10 mouse cellular contexts compared by ENCODE assay signal in genomic region chr9:66181126-66181825, GRCm38 (mm10). TPM values are rescaled to one million over a fixed set of nuclear protein-coding genes. Genes with fewer than 3 reads are reported as not detected.
DNase-seq lines count a peak whose midpoint lies in the region; ATAC-seq and TF ChIP-seq lines count a peak whose summit lies in the region.
"Had no signal": no experiment of that assay in that cellular context is flagged by ENCODE, and none has a peak within 500 bp of the region (broad histone marks: within the 10 kb centered on the region; RNA-seq: fewer than 3 reads in every experiment).

No protein-coding gene starts in this region.

- H3K4me2 ChIP-seq in lung, embryonic 16.5 days (ENCODE audit: low read depth, low read length): no peak overlapping the region
- no peak overlapping the region for H3K4me2 ChIP-seq in forebrain, embryonic 15.5 days (replicated peaks)

- ATAC-seq in erythroid progenitor cell, adult 5-6 weeks (replicated peaks; ENCODE audit: low FRiP score, poor library complexity, severe bottlenecking): peak; percentile 64
- peak; percentile 92 for ATAC-seq in lung, embryonic 16.5 days (ENCODE audit: low read depth)
- no peak for ATAC-seq in forebrain, embryonic 15.5 days (replicated peaks)
- ATAC-seq: forebrain, postnatal 0 days had no signal

- H3K27ac ChIP-seq in lung, embryonic 16.5 days (ENCODE audit: low read length): peak overlapping the region; percentile 51
- H3K27ac ChIP-seq in left cerebral cortex, adult 2 months: no peak overlapping the region
- no peak overlapping the region for H3K27ac ChIP-seq in forebrain, embryonic 15.5 days (replicated peaks)

- no peaks in the 10 kb centered on the region for H3K9me3 ChIP-seq in lung, embryonic 16.5 days (ENCODE audit: control insufficient read depth, low read length)
- H3K9me3 ChIP-seq in forebrain, embryonic 15.5 days: no peaks in the 10 kb centered on the region

- H3K36me3 ChIP-seq in lung, embryonic 16.5 days (ENCODE audit: control insufficient read depth, insufficient read depth, low read length): no peaks in the 10 kb centered on the region
- H3K36me3 ChIP-seq in forebrain, embryonic 15.5 days: no peaks in the 10 kb centered on the region

- DNase-seq in 3T3-L1 (ENCODE audit: low read depth, low spot score) (peak; percentile 17), ES-CJ7 (ENCODE audit: low read depth, low spot score) (peak; percentile 73)
- DNase-seq in left cerebral cortex, adult 2 months (ENCODE audit: extremely low spot score in 1 of 2, low spot score in 2 of 2): no peak
- DNase-seq in gastrocnemius, postnatal 36 days: no peak
- DNase-seq: adrenal gland, adult 2 months; forebrain, postnatal 0 days; kidney, adult 8-10 months had no signal

- intact Hi-C loops in left cerebral cortex, adult 2 months (cut with DNase I): no loop called here
- intact Hi-C loops in gastrocnemius, postnatal 36 days (cut with DNase I): no loop called here

- H3K27me3 ChIP-seq in lung, embryonic 16.5 days (ENCODE audit: control insufficient read depth, insufficient read depth, low read depth, low read length): no peaks in the 10 kb centered on the region
- no peaks in the 10 kb centered on the region for H3K27me3 ChIP-seq in forebrain, embryonic 15.5 days

- H3K4me3 ChIP-seq in lung, embryonic 16.5 days (ENCODE audit: low read length): no peak overlapping the region
- no peak overlapping the region for H3K4me3 ChIP-seq in left cerebral cortex, adult 2 months
- H3K4me3 ChIP-seq in forebrain, embryonic 15.5 days: no peak overlapping the region

- TF ChIP-seq CTCF in left cerebral cortex, adult 2 months (IDR thresholded peaks at IDR 0.05): no peak

- peaks cover 14% of the 10 kb centered on the region; the same call in 1 of the 2 replicates for H3K4me1 ChIP-seq in lung, embryonic 16.5 days (replicated peaks; ENCODE audit: control insufficient read depth, insufficient read depth, low read length)
- H3K4me1 ChIP-seq in forebrain, embryonic 15.5 days: no peaks in the 10 kb centered on the region

- WGBS in lung, embryonic 16.5 days: 63% methylated on average over 4 of the region's 4 CpGs
- 85% methylated on average over 4 of the region's 4 CpGs for WGBS in forebrain, embryonic 15.5 days

- H3K9ac ChIP-seq in lung, embryonic 16.5 days (ENCODE audit: low read length): no peak overlapping the region
- H3K9ac ChIP-seq in forebrain, embryonic 15.5 days (replicated peaks): no peak overlapping the region
- H3K9ac ChIP-seq: forebrain, postnatal 0 days had no signal

RNA-seq across cellular contexts. Expression of gene Dapk2, which starts 23.3 kb away (rescaled TPM):
- 19.8 and 31.0 TPM in 2 replicates for total RNA-seq in erythroid progenitor cell, adult 5-6 weeks (2015; ENCODE audit: low replicate concordance)
- 25.5 and 51.6 TPM in 2 replicates for total RNA-seq in erythroid progenitor cell, adult 5-6 weeks (2017; ENCODE audit: low replicate concordance)
- 22.8 and 27.3 TPM in 2 replicates for polyA plus RNA-seq in lung, embryonic 16.5 days (2015; fragmentation: Nextera tagmentation; extraction: Ambion mirVana)
- total RNA-seq in left cerebral cortex, adult 2 months (2021): 1 to 10 TPM; 2.6 to 2.8 TPM
- 1.4 and 1.8 TPM in 2 replicates for polyA plus RNA-seq in forebrain, embryonic 15.5 days (2015; fragmentation: Nextera tagmentation; extraction: Ambion mirVana)
- total RNA-seq in gastrocnemius, postnatal 36 days (2021): 10 to 100 TPM; 21.6 to 24.0 TPM

RNA-seq across cellular contexts. Expression of gene Ciao2a, which starts 54.9 kb away (rescaled TPM):
- total RNA-seq in erythroid progenitor cell, adult 5-6 weeks (2015; ENCODE audit: low replicate concordance): 84.3 and 120 TPM in 2 replicates
- total RNA-seq in erythroid progenitor cell, adult 5-6 weeks (2017; ENCODE audit: low replicate concordance): 36.8 and 53.8 TPM in 2 replicates
- 139 and 141 TPM in 2 replicates for polyA plus RNA-seq in lung, embryonic 16.5 days (2015; fragmentation: Nextera tagmentation; extraction: Ambion mirVana)
- 10 to 100 TPM; 27.6 to 28.7 TPM for total RNA-seq in left cerebral cortex, adult 2 months (2021)
- 87.5 and 89.0 TPM in 2 replicates for polyA plus RNA-seq in forebrain, embryonic 15.5 days (2015; fragmentation: Nextera tagmentation; extraction: Ambion mirVana)
- 10 to 100 TPM; 39.9 to 43.3 TPM for total RNA-seq in gastrocnemius, postnatal 36 days (2021)

RNA-seq across cellular contexts. Expression of gene Snx1, which starts 54.9 kb away (rescaled TPM):
- 67.1 and 84.0 TPM in 2 replicates for total RNA-seq in erythroid progenitor cell, adult 5-6 weeks (2015; ENCODE audit: low replicate concordance)
- 81.5 and 97.5 TPM in 2 replicates for total RNA-seq in erythroid progenitor cell, adult 5-6 weeks (2017; ENCODE audit: low replicate concordance)
- polyA plus RNA-seq in lung, embryonic 16.5 days (2015; fragmentation: Nextera tagmentation; extraction: Ambion mirVana): 123 TPM in 2 replicates
- 10 to 100 TPM; 71.8 to 74.8 TPM for total RNA-seq in left cerebral cortex, adult 2 months (2021)
- 109 TPM in 2 replicates for polyA plus RNA-seq in forebrain, embryonic 15.5 days (2015; fragmentation: Nextera tagmentation; extraction: Ambion mirVana)
- 10 to 100 TPM; 12.6 to 12.7 TPM for total RNA-seq in gastrocnemius, postnatal 36 days (2021)

Comparison
In these comparisons a context has a peak if more than half of its experiments do, and no peak if none do; other contexts are left out.
1. DNase-seq: peak in 3T3-L1 (single experiment) and ES-CJ7 (single experiment); none in left cerebral cortex, adult 2 months (0 of 2) and gastrocnemius, postnatal 36 days (0 of 2).
2. RNA of gene Dapk2, which starts 23.3 kb away (total RNA-seq): 19.8 to 51.6 TPM in erythroid progenitor cell, adult 5-6 weeks and 21.6 to 24.0 TPM in gastrocnemius, postnatal 36 days; 2.6 to 2.8 TPM in left cerebral cortex, adult 2 months; every median in the first group is over 4 times any median in the second.
3. RNA of gene Snx1, which starts 54.9 kb away (total RNA-seq): 67.1 to 97.5 TPM in erythroid progenitor cell, adult 5-6 weeks and 71.8 to 74.8 TPM in left cerebral cortex, adult 2 months; 12.6 to 12.7 TPM in gastrocnemius, postnatal 36 days; every median in the first group is over 4 times any median in the second.